Mouse (Mus musculus): Measurements from ENCODE around the gene Pop7.

Pop7 gene

DNA sequence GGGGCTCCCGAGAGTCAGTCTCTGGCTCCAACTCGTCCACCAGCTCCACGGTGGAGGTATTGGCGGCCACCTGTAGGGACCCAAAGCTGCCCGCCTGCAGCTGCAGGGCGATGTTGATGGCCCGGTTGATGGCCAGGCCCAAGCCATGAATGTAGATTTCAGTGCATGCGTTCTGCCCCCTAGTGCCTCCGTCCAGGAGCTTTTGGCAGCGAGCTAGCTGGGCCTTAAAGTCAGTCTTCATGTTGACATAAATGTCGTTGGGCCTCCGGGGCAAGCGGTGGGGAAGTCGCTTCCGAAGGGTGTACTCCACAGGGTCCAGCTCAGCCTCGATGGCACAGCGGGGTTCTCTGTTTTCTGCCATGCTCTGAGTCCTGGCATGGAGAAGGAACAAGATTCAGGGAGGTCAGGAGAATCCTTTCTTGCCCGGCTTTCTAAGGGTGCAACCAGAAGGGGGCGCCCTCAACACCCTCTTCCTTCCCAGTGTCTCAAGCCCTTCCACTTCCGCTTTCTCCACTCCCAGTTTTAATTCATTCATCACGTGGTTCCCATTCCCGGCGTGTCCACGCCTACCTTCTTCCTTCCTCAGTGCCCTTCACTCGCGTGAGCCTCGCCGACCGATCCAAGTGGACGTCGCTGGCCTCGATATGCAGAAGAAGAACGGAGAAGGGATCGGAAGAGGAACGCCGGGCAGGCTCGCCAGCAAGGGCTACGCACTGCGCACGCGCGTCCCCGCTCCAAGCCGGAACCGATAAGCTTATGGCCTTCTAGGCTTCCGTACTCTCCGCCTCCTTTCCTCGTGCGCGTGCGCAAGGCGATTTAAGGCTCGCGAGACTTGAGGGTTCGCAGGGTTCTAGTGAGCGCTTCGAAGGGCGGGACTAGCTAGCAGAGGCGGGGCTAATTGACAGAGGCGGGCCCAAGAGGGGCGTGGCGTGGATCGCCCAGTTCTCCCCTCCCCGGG lies at the start of gene Pop7:
Gene Pop7, minus strand, starts transcription at position 810 of the 958 bp plus-strand sequence.
- DNase-seq, result peak; percentile 100

DNA sequence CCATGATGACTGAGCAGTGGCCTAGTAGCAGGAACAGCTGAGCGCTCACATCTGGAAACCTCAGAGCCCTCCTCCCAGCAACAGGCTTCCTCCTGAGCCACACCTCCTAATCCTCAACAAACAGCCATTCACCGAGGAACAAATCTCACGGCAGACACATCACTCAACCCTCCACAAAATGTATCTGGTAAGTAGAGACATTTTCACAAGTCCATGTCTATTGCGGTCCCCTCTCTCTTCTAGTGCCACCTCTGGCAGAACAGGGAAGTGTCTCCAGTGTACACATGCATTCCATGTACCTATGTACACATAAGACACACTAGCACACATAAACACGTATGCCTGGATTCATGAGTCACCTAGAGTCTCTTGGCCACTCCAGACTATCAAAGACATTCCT lies 48.8 kb upstream of the Pop7 start:
- DNase-seq, result no peak

DNA sequence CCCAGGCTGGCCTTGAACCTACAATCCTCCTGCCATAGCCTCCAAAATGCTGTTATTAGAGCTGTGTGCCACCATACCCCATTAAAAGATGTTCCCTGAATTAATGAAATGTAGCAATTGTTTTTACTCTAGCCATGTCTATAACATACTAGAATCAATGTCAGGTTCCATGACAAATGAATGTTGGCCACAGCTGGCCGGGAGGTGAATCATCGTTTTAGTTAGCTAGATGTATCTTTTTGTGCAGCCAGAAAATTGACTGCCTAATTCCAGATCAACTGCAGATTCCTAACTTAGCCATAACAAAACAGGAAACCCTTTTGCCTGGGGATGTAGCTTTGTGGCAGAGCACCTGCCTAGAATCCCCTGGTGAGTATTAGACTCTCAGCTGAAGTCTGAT lies 47.5 kb upstream of the Pop7 start:
- no peak for DNase-seq

- no peak for DNase-seq
These were observed 43.3 kb upstream of the Pop7 start for GRCm38 (mm10) chr5:137545596-137545995.

GRCm38 (mm10) chr5:137544926-137545325 lies 42.6 kb upstream of the Pop7 start:
- no peak for DNase-seq

GRCm38 (mm10) chr5:137541768-137542540 lies 39.6 kb upstream of the Pop7 start:
- DNase-seq, result no peak

GRCm38 (mm10) chr5:137540991-137541390 lies 38.7 kb upstream of the Pop7 start:
- DNase-seq, result no peak

DNA sequence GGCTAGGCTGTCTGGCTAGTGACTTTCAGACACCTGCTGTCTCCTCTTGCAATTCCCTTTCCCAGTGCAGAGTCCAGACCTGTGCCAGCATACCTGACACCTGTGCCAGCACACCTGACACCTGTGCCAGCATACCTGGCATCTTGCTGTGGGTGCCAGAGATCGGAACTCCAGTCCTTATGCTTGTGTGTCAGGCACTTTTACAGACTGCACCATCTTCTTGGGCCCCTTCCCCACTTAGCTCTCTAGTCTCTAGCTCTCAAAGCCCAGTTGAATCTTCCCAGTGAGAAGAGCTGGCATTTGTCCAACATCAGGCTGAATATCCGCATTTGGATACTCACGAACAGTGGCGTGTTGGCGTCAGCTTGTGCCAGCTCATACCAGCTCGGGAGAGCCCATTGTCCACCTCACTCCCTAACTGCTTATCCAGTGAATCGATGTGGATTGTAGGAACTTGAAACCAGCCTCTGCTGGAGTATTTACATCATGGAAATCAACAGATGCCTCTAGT lies 37.0 kb upstream of the Pop7 start:
- DNase-seq, result peak; percentile 67

DNA sequence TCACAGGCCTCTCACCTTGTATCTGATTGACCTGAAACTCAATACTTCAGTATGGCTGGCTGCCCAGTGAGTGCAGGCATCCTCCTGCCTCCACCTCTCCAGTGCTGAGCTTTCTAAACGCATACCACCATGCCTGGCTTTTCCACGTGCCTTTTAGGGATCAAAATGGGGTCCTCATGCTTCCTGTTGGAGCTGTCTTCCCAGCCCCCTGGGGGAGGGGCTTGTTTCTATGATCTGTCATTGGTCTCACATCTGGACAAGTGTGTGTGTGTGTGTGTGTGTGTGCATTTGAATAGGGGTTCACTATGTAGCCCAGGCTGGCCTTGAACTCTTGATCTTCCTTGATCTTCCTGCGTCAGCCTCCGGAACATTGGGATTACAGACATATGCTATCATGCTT lies 35.1 kb upstream of the Pop7 start:
- DNase-seq, result no peak

- no peak for DNase-seq
These were observed 33.0 kb upstream of the Pop7 start for GRCm38 (mm10) chr5:137535318-137535717.

- DNase-seq, result no peak
These were observed 32.4 kb upstream of the Pop7 start for GRCm38 (mm10) chr5:137534762-137535161.

GRCm38 (mm10) chr5:137533117-137533827 lies 31.0 kb upstream of the Pop7 start, which contains the start of the genes Epo and Gnb2:
TSS of gene Epo (minus strand) at chr5:137533242.
TSS of gene Gnb2 (minus strand) at chr5:137533510.
- peak; percentile 99 for DNase-seq

GRCm38 (mm10) chr5:137532808-137533116 lies 30.4 kb upstream of the Pop7 start:
- DNase-seq, result no peak

DNA sequence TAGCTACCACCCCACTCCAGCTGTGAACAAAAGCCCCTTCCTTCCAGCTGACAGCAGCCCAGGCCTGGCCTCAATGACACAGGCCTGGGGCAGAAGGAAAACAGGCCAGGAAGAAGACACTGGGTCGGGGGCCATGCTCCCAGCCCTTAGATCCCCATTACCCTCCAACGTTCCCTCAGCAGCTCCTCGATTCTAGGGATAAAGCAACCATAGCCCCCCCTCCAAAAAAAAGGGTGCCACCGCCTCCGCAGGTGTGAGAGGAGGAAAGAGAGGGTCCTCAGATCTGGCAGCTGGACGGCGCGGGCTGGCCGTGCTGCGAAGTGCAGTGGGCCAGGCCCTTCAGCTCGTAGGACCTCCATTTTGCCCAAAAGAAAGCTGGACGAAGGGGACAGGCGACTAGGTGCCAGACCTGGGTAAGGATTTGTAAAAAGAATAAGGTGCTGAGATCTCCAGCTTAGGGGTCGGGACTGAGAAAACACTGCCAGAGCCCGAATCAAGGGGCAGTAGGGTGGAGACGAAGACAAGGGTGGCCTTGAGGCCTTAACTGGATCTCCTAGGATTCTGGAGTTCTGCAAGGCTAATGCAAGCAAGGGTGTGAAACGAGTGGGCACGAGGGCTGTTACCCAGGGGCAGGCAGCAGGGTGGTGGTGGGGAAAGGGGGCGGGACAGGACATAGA lies 30.0 kb upstream of the Pop7 start:
- DNase-seq, result no peak

GRCm38 (mm10) chr5:137531414-137532130 lies 29.3 kb upstream of the Pop7 start:
- peak; percentile 95 for DNase-seq

GRCm38 (mm10) chr5:137530588-137531413 lies 28.5 kb upstream of the Pop7 start:
- peak; percentile 69 for DNase-seq

DNA sequence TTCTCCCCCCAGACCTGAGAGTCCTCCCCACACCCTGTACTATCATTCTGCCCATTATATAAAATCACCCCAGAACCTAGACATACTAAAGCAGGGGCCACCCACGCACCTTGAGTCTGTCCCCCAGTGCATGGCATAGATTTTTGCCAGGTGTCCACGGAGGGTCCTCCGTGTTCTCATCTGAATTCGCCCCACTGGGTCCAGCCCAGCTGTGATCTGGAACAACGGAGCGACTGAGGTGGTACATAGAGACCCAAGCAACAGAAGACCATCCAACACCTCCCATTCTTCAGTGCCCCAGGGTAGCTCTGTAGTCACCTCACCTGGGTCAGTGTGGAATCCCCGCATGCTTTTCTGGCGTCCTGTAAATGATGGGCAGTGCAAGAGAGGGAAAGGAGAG lies 27.8 kb upstream of the Pop7 start:
- no peak for DNase-seq

DNA sequence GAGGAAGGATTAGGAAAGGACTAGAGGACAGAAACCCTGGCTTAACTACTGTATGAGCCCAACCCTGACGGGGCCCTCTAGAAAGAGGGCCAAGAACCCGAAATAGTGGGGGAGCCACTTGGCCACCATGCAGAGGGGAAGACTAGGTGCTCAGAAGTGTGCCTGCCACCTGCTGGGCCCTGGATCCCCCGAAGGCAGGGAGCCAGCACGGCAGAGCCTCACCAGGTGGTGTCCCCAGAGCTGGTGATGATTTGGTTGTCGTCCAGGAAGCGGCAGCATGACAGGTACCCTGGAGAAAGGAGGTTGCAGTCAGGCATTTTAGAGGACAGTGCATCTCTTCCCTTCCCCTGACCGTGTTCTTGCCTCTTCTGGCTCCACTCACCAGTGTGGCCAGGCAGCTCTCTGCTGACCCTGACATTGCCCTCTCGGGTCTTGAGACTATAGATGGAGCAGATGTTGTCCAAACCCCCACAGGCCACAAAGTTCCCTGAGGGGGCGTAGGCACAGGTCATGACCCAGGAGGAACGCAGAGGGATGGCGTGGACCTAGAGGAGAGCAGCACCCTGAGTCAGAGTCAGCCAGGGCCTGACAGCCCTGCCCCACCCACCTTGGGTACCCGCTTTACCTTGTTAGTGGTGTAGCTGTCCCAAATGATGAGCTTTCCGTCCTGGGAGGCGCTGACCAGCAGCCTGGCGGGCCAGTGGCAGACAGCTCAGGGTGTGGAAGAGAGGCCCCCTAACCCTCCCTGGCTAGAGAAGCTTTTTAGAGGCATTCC lies 27.1 kb upstream of the Pop7 start:
- no peak for DNase-seq

DNA sequence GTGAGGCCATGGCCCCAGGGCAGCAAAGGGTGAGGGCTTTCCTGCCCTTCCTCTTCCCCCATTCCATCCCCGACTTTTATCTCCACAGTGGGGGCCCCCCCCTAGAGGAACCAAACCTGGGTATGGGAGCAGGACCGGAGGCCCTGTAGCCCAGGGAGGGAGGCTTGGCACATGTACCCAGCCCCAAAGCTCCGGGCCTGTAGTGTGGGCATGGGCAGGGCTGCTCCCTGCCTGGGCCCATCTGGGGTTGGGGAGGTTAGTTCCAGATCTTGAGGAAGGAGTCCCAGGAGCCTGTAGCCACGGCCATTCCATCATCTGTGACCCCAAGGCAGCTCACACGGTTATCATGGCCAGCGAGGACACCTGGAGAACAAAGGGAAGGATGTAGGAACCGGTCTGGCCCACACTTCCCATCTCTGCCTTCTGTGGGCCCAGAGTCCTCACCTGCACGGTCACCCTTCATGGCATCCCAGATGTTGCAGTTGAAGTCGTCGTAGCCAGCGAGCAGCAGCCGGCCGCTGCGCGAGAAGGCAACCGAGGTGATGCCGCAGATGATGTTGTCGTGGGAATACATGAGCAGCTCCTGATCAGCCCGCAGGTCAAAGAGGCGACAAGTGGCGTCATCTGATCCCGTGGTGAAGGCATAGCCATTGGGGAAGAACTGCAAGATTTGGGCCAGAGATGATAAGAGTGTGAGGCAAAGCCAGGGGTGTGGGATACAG lies 26.1 kb upstream of the Pop7 start:
- no peak for DNase-seq

Measured in retina, postnatal 1 day (tissue).